8 mouse cellular contexts compared by ENCODE assay signal in genomic region chr3:69319061-69319720, GRCm38 (mm10). TPM values are rescaled to one million over a fixed set of nuclear protein-coding genes. Genes with fewer than 3 reads are reported as not detected.
DNase-seq lines count a peak whose midpoint lies in the region; ATAC-seq and TF ChIP-seq lines count a peak whose summit lies in the region.

No protein-coding gene starts in this region.

- H3K36me3 ChIP-seq in kidney, embryonic 15.5 days = no peaks in the 10 kb centered on the region
- H3K36me3 ChIP-seq in embryonic facial prominence, embryonic 11.5 days (replicated peaks; ENCODE audit: control insufficient read depth, insufficient read depth, low read depth, low read length) = no peaks in the 10 kb centered on the region
- no peaks in the 10 kb centered on the region for H3K36me3 ChIP-seq in intestine, embryonic 14.5 days (ENCODE audit: control insufficient read depth, insufficient read depth, low read length)
- H3K36me3 ChIP-seq in midbrain, postnatal 0 days (ENCODE audit: insufficient read depth, low read length) = no peaks in the 10 kb centered on the region

- 76% methylated on average over 6 of the region's 6 CpGs for WGBS in kidney, embryonic 15.5 days
- 86% methylated on average over 6 of the region's 6 CpGs for WGBS in embryonic facial prominence, embryonic 11.5 days
- 63% methylated on average over 6 of the region's 6 CpGs for WGBS in intestine, embryonic 14.5 days
- 79% methylated on average over 6 of the region's 6 CpGs for WGBS in midbrain, postnatal 0 days

- ATAC-seq in kidney, embryonic 15.5 days (replicated peaks; ENCODE audit: low FRiP score) = no peak
- ATAC-seq in embryonic facial prominence, embryonic 11.5 days (replicated peaks; ENCODE audit: insufficient number of reproducible peaks, low FRiP score, low TSS enrichment, low read depth) = no peak
- no peak for ATAC-seq in intestine, embryonic 14.5 days (replicated peaks; ENCODE audit: low FRiP score, low TSS enrichment, low read depth)
- no peak for ATAC-seq in midbrain, postnatal 0 days (ENCODE audit: low FRiP score)

- peaks cover 32% of the 10 kb centered on the region for H3K4me1 ChIP-seq in kidney, embryonic 15.5 days
- H3K4me1 ChIP-seq in embryonic facial prominence, embryonic 11.5 days (ENCODE audit: control insufficient read depth, insufficient read depth, low read length) = no peaks in the 10 kb centered on the region
- peaks cover 14% of the 10 kb centered on the region for H3K4me1 ChIP-seq in intestine, embryonic 14.5 days (replicated peaks; ENCODE audit: control insufficient read depth, insufficient read depth, low read length)
- H3K4me1 ChIP-seq in midbrain, postnatal 0 days (ENCODE audit: insufficient read depth, low read length) = peaks cover 10% of the 10 kb centered on the region; the same call in 1 of the 2 replicates

- peaks cover 18% of the 10 kb centered on the region for H3K27me3 ChIP-seq in kidney, embryonic 15.5 days
- no peaks in the 10 kb centered on the region for H3K27me3 ChIP-seq in embryonic facial prominence, embryonic 11.5 days (ENCODE audit: control insufficient read depth, insufficient read depth, low read length)
- H3K27me3 ChIP-seq in intestine, embryonic 14.5 days (replicated peaks; ENCODE audit: control insufficient read depth, insufficient read depth, low read length) = 0 out of 2 replicates have a peak, but pooled peaks cover 3% of the 10 kb centered on the region
- no peaks in the 10 kb centered on the region for H3K27me3 ChIP-seq in midbrain, postnatal 0 days (ENCODE audit: insufficient read depth, low read length)

- no peak overlapping the region for H3K9ac ChIP-seq in kidney, embryonic 15.5 days
- H3K9ac ChIP-seq in embryonic facial prominence, embryonic 11.5 days (replicated peaks; ENCODE audit: low read length) = no peak overlapping the region
- H3K9ac ChIP-seq in intestine, embryonic 14.5 days (ENCODE audit: low read length) = no peak overlapping the region
- H3K9ac ChIP-seq in midbrain, postnatal 0 days (replicated peaks; ENCODE audit: low read length, poor library complexity, severe bottlenecking) = 0 out of 2 replicates have a peak overlapping the region, but pooled peaks have one; percentile 79

- TF ChIP-seq CTCF in midbrain, postnatal 0 days (IDR thresholded peaks at IDR 0.05) = no peak

- H3K4me3 ChIP-seq in kidney, embryonic 15.5 days (replicated peaks) = peak overlapping the region; percentile 80
- peak overlapping the region; percentile 63 for H3K4me3 ChIP-seq in embryonic facial prominence, embryonic 11.5 days (ENCODE audit: low read depth, low read length)
- H3K4me3 ChIP-seq in intestine, embryonic 14.5 days (ENCODE audit: low read depth, low read length) = peak overlapping the region; percentile 81
- peak overlapping the region; percentile 83 for H3K4me3 ChIP-seq in midbrain, postnatal 0 days (ENCODE audit: low read depth, low read length)

- H3K27ac ChIP-seq in kidney, embryonic 15.5 days = no peak overlapping the region
- H3K27ac ChIP-seq in embryonic facial prominence, embryonic 11.5 days (replicated peaks; ENCODE audit: low read depth, low read length) = no peak overlapping the region
- H3K27ac ChIP-seq in intestine, embryonic 14.5 days (ENCODE audit: low read depth) = no peak overlapping the region
- H3K27ac ChIP-seq in midbrain, postnatal 0 days (ENCODE audit: low read depth, low read length) = no peak overlapping the region

- no peaks in the 10 kb centered on the region for H3K9me3 ChIP-seq in kidney, embryonic 15.5 days (replicated peaks)
- no peaks in the 10 kb centered on the region for H3K9me3 ChIP-seq in embryonic facial prominence, embryonic 11.5 days (replicated peaks; ENCODE audit: control insufficient read depth, low read length)
- no peaks in the 10 kb centered on the region for H3K9me3 ChIP-seq in intestine, embryonic 14.5 days (ENCODE audit: control insufficient read depth, low read length)
- no peaks in the 10 kb centered on the region for H3K9me3 ChIP-seq in midbrain, postnatal 0 days (ENCODE audit: low read length)

- peak overlapping the region; percentile 96 for H3K4me2 ChIP-seq in kidney, embryonic 15.5 days
- peak overlapping the region; percentile 81 for H3K4me2 ChIP-seq in embryonic facial prominence, embryonic 11.5 days (ENCODE audit: low read depth, low read length)
- H3K4me2 ChIP-seq in intestine, embryonic 14.5 days (ENCODE audit: low read length) = peak overlapping the region; percentile 93
- peak overlapping the region; percentile 87 for H3K4me2 ChIP-seq in midbrain, postnatal 0 days (ENCODE audit: low read depth, low read length, poor library complexity, severe bottlenecking)

- DNase-seq in kidney, postnatal 25 days = no peak
- no peak for DNase-seq in embryonic facial prominence, embryonic 11.5 days (ENCODE audit: low spot score)
- no peak for DNase-seq in intestine, embryonic 14.5 days (ENCODE audit: low spot score)
- DNase-seq in midbrain, postnatal 0 days (ENCODE audit: low spot score) = no peak
- DNase-seq in ovary, adult 18-20 months (ENCODE audit: low spot score) = no peak
- DNase-seq in layer of hippocampus, adult 9-11 months = no peak
- no peak for DNase-seq in layer of hippocampus, adult 9-10 months (ENCODE audit: low spot score)

RNA-seq across cellular contexts. Expression of gene Ppm1l, which starts 2.5 kb away (rescaled TPM):
- 6.2 and 6.8 TPM in 2 replicates for polyA plus RNA-seq in kidney, embryonic 15.5 days (2015; fragmentation: Nextera tagmentation; extraction: Ambion mirVana)
- 9.3 and 10.4 TPM in 2 replicates for polyA plus RNA-seq in embryonic facial prominence, embryonic 11.5 days (2014; fragmentation: Nextera tagmentation; extraction: Ambion mirVana)
- 7.3 and 8.0 TPM in 2 replicates for polyA plus RNA-seq in intestine, embryonic 14.5 days (2014; fragmentation: Nextera tagmentation; extraction: Ambion mirVana)
- 31.3 and 31.8 TPM in 2 replicates for total RNA-seq in midbrain, postnatal 0 days (2014; rRNA removed)
- 17.8 and 20.1 TPM in 2 replicates for polyA plus RNA-seq in midbrain, postnatal 0 days (2015; fragmentation: Nextera tagmentation; extraction: Ambion mirVana)
